Mouse (Mus musculus) CD4-positive, CD25-positive, alpha-beta regulatory T cell, adult 4 months (primary cell): ENCODE measurements around the gene Myzap. TPM values are rescaled to one million over a fixed set of nuclear protein-coding genes. Genes with fewer than 3 reads are reported as not detected.
"Not testable (repeated sequence)": the region's sequence is repeated elsewhere in the genome, so short reads cannot be mapped to it uniquely, and the experiment has no call there.

Experiments used
- ATAC-seq: one replicate; pipeline ENCODE4 v1.8.0; 2017
- polyA plus RNA-seq, 2 experiments: library from polyadenylated mRNA; unstranded; fragments of 100-300 nt; shearing (Covaris generic); gene quantifications; one replicate each; pipeline ENCODE4 v1.2.1; 2017

Gene Myzap
- under 1 TPM; 0.35 to 0.71 TPM for polyA plus RNA-seq

DNA sequence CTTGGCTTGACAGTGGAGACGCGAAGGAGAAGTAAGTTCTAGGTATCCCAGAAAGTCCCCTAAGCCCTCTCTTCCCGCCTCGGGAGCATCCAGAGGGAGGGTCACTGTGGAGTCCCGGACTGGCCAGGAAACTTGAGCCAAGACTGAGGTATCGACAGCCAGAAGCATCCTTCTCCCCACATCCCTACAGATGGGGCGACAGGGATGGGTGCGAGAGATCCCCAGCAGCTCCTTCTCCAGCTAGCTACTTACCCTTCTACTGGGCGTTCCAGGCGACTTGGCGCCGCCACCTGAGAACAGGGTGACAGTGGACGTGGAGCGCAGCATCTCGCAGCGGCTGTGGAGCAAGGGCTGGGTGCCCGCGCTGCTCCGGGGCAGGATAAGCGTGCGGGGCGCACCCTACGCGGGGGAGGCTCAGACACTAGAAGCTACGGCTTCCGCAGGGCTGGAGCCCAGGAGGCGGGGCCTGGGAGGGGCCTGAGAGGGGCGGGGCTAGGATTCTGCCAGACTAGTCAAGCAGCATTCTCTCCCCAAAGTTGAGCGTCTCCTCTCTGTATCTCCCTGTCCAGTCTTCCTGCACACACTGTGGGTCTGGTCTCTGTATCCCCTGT, at the start of gene Myzap:
Myzap (minus strand) TSS at position 423 of the 611 bp plus-strand sequence.
- peak; percentile 100 for ATAC-seq

DNA sequence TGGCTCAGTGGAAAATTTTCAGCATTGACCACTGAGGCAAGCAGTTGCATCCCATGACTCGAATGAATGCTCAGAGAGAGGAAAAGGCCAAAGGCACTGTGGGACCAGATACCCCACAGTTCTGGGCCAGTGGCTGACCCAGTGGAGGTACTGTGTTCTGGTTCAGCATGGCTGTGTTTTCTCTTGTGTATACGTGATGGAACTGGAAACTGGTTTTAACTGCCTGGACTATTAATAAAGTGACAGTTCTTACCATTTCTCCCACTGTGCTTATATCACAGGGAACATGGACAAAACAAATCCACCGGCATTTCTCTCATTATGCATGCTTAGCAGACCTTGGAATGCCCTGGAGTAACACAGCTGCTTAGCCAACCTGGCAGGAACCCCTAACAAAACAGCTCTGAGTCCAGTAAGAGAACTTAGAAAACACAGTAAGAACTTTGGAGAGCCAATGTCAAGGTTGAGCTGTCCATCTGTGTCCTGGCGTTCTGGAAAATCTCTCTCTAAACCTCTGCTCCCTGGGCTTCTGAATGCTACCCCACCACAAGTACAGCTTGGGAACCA, 48.3 kb upstream of the Myzap start:
- no peak for ATAC-seq

DNA sequence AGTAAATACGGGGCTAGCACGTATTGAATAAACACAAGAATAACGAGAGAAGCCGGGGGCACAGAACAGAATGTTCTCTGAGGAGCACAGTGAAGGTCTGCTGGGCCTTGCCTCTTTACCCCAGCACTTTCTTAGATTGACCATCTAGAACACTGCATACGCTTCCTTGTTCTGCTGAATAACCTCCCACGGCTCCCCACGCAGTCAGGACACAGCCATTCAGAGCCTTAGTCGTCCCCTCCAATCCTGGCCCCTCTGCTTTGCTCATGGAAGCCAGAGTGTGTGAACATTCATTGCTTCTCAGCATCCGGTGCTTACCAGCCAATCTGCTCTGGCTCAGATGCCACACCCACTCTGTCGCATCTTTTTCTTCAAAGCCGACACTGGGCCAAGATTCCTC, 46.0 kb upstream of the Myzap start:
- ATAC-seq = no peak

- no peak for ATAC-seq
These were observed 44.7 kb upstream of the Myzap start for GRCm38 (mm10) chr9:71636854-71637253.

- ATAC-seq = no peak
These were observed 43.5 kb upstream of the Myzap start for GRCm38 (mm10) chr9:71635627-71636026.

DNA sequence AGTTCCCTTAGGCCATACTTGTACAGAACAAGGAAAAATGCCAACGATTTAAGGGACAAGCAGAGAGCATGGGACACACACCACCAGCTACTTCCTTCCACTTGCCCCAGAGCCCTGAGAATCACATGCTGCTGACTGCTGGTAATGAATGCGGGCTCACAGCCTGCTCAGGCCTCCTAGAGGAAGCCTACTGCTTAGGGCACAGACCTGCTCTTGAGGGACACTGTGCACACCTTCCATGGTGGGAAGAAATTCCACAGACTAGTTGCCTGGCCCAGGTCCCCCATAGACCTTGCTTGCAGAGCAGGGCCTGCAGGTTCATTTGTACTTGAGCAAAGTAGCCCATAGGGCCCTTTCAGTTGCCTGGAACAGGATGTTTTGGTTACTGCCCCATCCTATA, 42.8 kb upstream of the Myzap start:
- no peak for ATAC-seq

GRCm38 (mm10) chr9:71628921-71629320, 36.8 kb upstream of the Myzap start:
- no peak for ATAC-seq

DNA sequence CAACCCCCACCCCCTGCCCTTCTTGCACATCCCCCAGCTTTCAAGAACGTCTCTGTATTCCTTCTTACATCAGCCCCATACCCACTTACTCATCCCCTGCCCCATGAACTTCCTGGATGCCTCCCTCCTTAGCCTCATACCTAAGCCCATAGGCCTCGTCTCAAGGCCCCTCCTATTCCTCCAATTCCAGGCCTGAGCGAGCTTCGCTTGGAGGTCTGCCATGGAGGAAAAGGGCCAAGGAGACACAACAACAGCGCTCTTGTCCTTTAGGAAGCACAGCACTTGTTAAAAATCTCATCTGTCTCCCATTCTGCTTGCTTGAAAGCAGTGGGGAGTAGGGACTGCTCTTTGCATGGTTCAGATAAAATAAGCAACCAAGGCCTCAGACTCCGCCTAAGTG, 36.1 kb upstream of the Myzap start:
- no peak for ATAC-seq

- no peak for ATAC-seq
These were observed 33.8 kb upstream of the Myzap start for GRCm38 (mm10) chr9:71625961-71626360.

DNA sequence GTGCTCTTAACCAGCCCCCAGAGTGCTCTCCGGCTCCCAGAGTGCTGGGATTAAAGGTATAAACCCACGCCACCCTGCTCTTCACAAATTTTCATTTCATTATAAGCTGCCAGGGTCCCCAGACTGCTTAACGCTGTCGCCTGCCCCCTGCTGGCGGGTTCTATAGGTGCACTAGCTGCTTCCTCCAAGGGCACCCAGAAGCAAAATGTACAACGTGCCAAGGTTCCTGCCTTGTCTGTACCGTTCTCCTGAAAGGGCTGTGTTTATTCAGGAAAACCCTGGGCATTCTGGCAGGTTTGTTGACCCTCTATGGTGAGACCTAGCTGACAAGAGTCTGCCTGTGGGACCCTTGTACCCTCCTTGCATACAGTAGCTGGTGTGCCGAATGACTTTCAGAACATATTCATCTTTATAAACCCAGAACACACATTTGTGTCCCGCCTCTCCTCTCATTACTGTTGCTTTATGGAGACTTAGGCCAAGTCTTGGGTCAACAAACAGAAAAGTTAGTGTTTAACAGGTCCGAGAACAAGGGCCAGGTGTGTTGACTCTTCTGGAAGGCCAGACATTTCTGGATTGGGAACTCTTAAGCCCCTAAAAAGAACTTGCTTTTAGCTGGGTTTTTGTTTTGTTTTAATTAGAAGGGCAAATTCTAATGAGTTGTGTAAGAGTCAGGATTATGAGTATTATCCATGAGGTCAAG, 32.8 kb upstream of the Myzap start:
- ATAC-seq = no peak

- no peak for ATAC-seq
These were observed 31.9 kb upstream of the Myzap start for GRCm38 (mm10) chr9:71623871-71624569.

GRCm38 (mm10) chr9:71622593-71622992, 30.4 kb upstream of the Myzap start:
- ATAC-seq = no peak

- no peak for ATAC-seq
These were observed 29.8 kb upstream of the Myzap start for GRCm38 (mm10) chr9:71621968-71622367.

DNA sequence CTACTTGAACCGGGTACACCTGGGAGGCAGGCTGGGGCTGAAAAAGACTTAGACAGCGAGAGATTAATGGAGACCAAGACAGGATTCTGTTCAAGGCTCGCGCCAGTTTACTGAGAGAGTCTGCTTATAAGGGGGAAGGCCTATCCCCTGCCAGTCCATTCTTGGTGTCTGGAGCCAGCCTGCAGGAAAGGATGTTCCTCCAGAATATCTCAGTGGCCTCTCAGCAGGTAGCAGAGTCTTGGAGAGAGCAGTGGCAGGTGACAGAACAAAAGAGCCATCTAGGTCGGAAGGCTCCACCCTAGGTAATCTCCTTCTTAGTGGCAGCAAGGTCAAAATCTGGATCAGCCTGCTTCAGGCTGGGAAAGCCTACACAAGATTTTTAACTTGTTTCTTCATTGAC, 28.0 kb upstream of the Myzap start:
- not testable (repeated sequence) for ATAC-seq

DNA sequence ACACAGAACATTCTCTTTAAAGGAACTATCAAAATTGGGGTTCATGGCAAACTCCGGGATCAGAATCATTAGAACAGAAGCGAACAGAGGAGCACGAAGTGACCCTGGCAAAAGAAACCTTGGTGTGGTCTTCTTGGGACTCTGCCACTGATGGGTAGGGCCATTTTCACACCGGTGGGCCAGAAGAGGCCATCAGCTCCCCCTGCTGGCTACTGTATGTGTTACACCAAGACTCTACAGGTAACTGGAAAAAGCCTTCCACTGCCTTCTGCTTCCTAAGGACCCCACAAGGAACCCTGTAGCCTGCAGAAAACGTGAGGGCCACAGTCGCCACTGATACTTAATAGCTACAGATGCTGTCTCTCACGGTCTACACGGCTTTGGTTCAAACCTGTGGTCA, 25.2 kb upstream of the Myzap start:
- ATAC-seq = no peak

- ATAC-seq = peak; percentile 64
These were observed 24.0 kb upstream of the Myzap start for GRCm38 (mm10) chr9:71616185-71616584.

DNA sequence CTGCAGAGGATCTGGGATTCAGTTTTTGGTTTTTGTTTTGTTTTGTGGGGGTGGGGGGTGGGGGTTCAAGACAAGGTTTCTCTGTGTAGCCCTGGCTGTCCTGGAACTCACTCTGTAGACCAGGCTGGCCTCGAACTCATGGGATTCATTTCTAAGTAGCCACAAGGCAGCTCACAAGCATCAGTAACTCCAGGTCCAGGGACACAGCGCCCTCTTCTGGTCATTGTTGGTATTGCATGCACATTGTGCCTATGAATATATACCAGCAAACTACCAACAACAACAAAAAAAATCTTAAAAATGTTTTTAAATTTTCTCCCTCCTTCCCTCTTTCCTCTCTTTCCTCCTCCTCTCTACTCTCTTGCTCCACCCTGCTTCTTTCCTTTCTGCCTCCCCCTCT, 22.5 kb upstream of the Myzap start:
- ATAC-seq = no peak

DNA sequence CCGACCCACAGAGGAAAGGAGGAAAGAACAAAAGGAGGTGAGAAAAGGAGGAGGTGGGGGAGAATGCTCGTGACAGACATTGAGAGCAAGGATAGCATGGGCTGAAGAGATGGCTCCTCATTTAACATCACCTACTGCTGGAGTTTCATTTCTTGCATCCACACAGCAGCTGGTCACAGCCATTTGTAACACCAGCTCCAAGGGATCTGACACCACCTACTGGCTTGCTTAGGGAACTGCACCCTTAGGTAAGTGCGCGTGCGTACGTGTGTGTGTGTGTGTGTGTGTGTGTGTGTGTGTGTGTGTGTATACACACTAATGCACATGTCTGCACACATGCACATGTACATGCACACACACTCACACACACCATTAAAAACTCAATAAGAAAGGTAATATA, 20.8 kb upstream of the Myzap start:
- no peak for ATAC-seq

DNA sequence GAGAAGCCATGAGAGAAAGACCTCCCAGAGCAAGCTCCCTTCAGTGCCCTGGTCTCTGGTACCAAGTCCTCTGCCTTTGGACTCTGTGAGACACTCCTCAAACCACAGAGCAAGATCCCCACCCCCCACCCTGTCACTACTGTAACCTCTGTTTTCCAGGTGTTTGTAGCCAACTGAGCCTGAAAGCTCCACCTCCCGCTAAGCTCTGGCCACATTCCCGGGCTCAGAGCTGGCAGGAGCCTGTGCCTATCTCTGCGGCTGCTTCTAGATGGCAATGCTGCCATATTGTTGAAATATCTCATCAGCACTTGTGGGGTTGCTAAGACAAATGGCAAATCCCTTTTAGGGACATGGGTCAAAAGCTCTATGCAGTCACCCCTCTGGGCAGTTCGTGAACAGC, 19.7 kb upstream of the Myzap start:
- no peak for ATAC-seq

DNA sequence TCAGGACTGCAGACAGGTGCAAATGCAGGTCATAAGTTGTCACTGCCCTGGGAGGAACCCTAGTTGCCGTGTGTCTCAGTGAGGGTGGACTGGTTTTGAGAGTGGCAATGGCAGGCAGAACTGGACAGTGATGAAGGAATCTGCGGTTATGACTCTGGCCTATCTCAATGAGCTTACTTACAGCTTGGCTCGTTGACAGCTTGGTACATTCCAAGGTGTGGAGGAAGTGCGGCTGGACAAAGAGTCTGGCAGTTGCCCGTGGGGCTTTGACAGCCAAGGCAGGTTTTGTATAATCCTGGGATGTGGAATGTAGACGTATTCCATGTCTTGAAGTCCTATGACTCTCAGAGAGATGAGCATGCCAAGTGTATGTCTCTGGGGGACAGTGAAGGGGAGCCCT, 16.9 kb upstream of the Myzap start:
- no peak for ATAC-seq

- ATAC-seq = no peak
These were observed 14.3 kb upstream of the Myzap start for GRCm38 (mm10) chr9:71606296-71607057.

- ATAC-seq = no peak
These were observed 12.9 kb upstream of the Myzap start for GRCm38 (mm10) chr9:71604914-71605635.
